Mouse (Mus musculus) right cerebral cortex, postnatal 4 days (tissue): Measurements from ENCODE around the gene Col16a1.

Experiments
- DNase-seq: peaks from one replicate; pipeline ENCODE4 v3.0.0-alpha.2; 2022

Col16a1 gene

DNA sequence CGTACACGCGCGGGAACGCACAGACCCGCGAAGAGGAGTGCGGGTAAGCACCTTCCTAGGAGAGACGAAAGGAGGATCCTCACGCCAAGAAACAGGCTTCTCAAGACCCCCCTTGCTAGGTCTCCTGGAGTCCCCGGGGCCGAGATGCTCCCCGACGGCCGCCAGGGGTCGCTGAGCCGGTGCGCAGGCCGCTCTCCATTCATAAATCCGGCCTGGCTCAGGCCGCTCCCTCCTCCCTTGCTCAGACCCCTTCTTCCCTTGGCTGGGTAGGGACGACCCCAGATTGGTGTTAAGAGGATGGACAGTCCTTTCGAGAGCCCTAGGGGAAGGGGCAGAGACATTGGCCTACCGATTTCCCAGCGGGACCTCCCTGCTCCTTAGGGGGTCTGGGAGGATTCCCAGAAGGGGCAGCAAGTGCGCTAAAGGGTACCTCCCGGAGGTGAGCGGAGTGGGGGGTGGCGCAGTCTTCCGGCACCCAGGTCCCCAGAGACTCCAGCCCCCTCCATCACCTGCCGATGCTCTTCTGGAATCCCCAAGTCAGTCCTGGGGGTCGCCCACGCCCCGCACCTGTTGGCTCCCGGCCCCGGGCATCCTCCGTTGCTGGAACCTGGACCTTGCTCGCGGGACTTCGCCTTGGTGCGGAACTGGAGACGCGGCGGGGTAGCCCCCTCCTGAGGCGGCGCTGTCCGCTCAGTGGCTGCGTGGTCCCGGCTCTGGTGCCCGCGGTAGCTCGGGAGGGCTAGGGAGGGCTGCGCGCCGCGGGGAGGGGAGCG, 91.0 kb downstream of the Col16a1 start:
- peak; percentile 87 for DNase-seq

DNA sequence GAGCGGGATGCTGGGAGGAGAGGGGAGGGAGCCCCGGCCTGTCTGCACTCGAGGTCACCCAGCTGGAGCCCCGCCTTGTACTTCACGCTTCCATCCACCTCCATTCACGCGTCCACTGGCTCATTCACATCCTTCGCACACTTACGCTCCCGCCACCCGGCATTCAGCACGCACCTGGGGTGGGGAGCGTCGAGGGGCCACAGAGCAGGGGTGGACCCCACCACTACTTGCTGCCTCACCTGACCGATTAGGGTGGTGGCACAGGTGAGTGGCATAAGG, 91.5 kb downstream of the Col16a1 start, which contains the start of gene Hcrtr1:
Gene Hcrtr1 (minus strand): TSS at position 146 of the 279 bp plus-strand sequence.
- no peak for DNase-seq

- DNase-seq = peak; percentile 56
Observed at GRCm38 (mm10) chr4:130140992-130141402, 93.4 kb downstream of the Col16a1 start.

GRCm38 (mm10) chr4:130141786-130142185, 94.1 kb downstream of the Col16a1 start:
- no peak for DNase-seq

- DNase-seq = no peak
Observed at GRCm38 (mm10) chr4:130148405-130148804, 100.8 kb downstream of the Col16a1 start.
